Mouse (Mus musculus) stomach, embryonic 15.5 days (tissue): ENCODE results near the gene Tmem207. TPM values are rescaled to one million over a fixed set of nuclear protein-coding genes. Genes with fewer than 3 reads are reported as not detected.

Experiments used
- ATAC-seq: fragments of 200-750 bp; cut with Nextera tagmentation; 2 replicates; pipeline ENCODE4 v1.8.0; 2017; ENCODE audit warnings: low read depth, moderate number of reproducible peaks, moderate TSS enrichment; ENCODE audit not compliant: insufficient read depth, low FRiP score
- H3K27ac ChIP-seq: fragments of 300-500 bp; sonication (generic); 2 replicates; pipeline ENCODE4 v1.5.1; 2015; ENCODE audit warnings: mild to moderate bottlenecking, inconsistent platforms
- H3K27me3 ChIP-seq: fragments of 300-500 bp; sonication (generic); replicated peaks from 2 replicates; pipeline ENCODE4 v1.6.1; 2015; ENCODE audit warnings: inconsistent platforms
- H3K36me3 ChIP-seq: fragments of 300-500 bp; sonication (generic); 2 replicates; pipeline ENCODE4 v1.6.1; 2015; ENCODE audit warnings: inconsistent platforms
- H3K4me1 ChIP-seq: fragments of 300-500 bp; sonication (generic); 2 replicates; pipeline ENCODE4 v1.6.1; 2015; ENCODE audit warnings: inconsistent platforms
- H3K4me2 ChIP-seq: fragments of 300-500 bp; sonication (generic); 2 replicates; pipeline ENCODE4 v1.6.1; 2015; ENCODE audit warnings: mild to moderate bottlenecking, inconsistent platforms
- H3K4me3 ChIP-seq: fragments of 300-500 bp; sonication (generic); replicated peaks from 2 replicates; pipeline ENCODE4 v1.5.1; 2015; ENCODE audit warnings: inconsistent platforms
- H3K9ac ChIP-seq: fragments of 300-500 bp; sonication (generic); 2 replicates; pipeline ENCODE4 v1.6.1; 2015; ENCODE audit warnings: inconsistent platforms
- H3K9me3 ChIP-seq: fragments of 300-500 bp; sonication (generic); 2 replicates; pipeline ENCODE4 v1.6.1; 2016; ENCODE audit warnings: inconsistent platforms
- WGBS: fragments of 180-500 bp; shearing (Covaris S2); methylation state at CpG from one replicate; pipeline ENCODE4 v1.1.7; 2015; 5-methylcytosine and 5-hydroxymethylcytosine counted together
- polyA plus RNA-seq: library from polyadenylated mRNA; unstranded; fragments of >200 nt; fragmentation: Nextera tagmentation; extraction: Ambion mirVana; gene quantifications from 2 replicates; pipeline ENCODE4 v1.2.1, GENCODE M21; 2015

Gene Tmem207
- not detected in 2 replicates for polyA plus RNA-seq

DNA sequence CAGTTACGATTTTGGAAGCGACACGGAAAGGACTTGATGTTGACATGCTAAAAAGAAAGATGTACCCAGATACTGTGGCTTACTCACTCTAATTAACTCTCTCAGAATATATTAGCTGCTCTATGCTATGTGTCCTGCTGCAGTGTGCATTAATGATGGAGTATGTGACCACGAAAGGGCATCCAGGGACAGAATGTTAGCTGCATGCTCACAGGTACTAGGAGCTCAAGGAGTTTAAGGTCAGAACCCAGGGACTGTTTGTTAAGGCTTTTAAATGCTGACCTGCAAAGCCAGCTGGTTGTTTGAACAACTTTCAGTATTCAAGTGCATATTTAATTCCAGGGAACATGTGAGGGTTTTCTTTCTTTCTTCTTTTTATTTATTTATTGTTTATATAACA lies at the start of gene Tmem207:
TSS of gene Tmem207 (minus strand) at position 101 of the 400 bp plus-strand sequence.
- WGBS = 92% methylated on average over 4 of the region's 4 CpGs
- Histone ChIP-seq H3K27ac (no peak within 1 kb of the TSS), H3K27me3 (no peaks in the 10 kb centered on the region), H3K4me3 (no peak within 1 kb of the TSS), H3K36me3 (no peaks in the 10 kb centered on the region), H3K4me1 (no peaks in the 10 kb centered on the region), H3K9ac (no peak within 1 kb of the TSS), H3K4me2 (no peak within 1 kb of the TSS), H3K9me3 (no peaks in the 10 kb centered on the region)
- no peak for ATAC-seq

DNA sequence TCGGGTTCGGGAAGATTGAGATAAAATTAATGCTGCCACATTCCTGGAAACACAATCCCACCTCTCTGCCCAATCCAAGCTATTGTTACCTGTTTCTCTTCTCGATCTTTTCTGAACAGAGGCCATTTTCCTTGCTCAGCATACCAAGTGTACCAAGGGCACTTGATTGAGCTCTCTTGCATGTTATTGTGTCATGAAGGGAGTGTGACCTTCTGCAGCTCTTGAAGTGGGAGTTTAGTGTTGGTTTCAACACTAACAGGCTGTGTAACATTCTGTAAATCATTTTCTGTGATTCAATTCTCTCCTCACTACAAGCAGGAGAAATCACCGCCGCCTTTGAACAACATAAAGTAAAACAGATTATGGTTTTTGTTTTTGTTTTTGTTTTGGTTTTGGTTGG lies 47.6 kb upstream of the Tmem207 start:
- Histone ChIP-seq H3K4me1 (no peaks in the 10 kb centered on the region), H3K9ac (no peak overlapping the region), H3K9me3 (no peaks in the 10 kb centered on the region), H3K36me3 (no peaks in the 10 kb centered on the region), H3K4me2 (no peak overlapping the region), H3K4me3 (no peak overlapping the region), H3K27me3 (no peaks in the 10 kb centered on the region), H3K27ac (no peak overlapping the region)
- no peak for ATAC-seq
- WGBS = 87% methylated on average over 5 of the region's 5 CpGs

DNA sequence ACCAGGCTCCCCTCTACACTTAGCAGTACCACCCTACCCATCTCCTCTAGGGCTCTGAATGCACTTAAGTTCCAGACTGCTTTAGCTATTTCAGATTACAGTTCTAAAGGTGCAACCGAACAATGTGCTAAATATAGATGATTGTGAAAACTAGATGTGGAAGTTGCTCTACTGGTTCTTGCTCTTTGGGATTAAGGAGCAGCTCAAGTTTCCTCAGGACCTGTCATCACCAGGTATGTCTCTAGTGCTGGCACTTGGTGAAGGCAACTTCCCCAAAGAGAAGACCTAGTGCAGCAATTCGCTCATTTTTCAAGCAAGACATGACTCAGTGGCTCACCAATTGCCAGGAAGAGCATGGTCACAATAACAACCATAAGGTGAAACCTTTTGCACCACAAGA lies 45.3 kb upstream of the Tmem207 start:
- ATAC-seq = no peak
- H3K4me1 ChIP-seq = no peaks in the 10 kb centered on the region
- H3K4me2 ChIP-seq = no peak overlapping the region
- no peak overlapping the region for H3K4me3 ChIP-seq
- 77% methylated on average over 2 of the region's 2 CpGs for WGBS
- no peaks in the 10 kb centered on the region for H3K27me3 ChIP-seq
- H3K9me3 ChIP-seq = no peaks in the 10 kb centered on the region
- H3K9ac ChIP-seq = no peak overlapping the region
- H3K36me3 ChIP-seq = no peaks in the 10 kb centered on the region
- H3K27ac ChIP-seq = no peak overlapping the region

DNA sequence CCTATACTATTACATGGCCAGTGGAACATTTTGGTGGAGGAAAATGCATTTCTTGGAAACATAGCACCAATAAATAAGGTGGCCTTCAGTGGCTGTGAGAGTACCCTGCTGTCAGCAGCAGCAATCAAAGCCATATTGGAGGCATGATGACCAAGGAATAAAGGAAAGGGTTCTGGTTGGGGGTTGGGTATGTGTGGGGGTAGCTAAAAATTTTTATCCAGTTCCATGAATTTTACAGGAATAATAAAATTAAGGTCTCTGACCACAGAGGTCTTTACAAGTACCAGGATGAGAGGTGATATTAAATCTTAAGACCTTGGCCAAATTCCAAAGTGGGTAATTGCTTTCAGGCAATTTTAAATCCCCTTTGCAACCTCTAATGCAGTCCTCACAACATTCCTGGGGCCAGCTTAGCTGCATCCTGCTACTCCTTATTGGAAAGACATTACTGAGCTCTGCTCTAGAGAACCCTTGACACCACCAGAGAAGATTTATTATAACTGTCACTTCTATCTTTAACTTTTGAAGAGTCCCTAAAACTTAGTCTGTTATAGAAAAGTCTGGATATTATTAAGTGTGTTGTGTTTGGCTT lies 42.9 kb upstream of the Tmem207 start:
- H3K9ac ChIP-seq = no peak overlapping the region
- H3K9me3 ChIP-seq = no peaks in the 10 kb centered on the region
- no peak overlapping the region for H3K27ac ChIP-seq
- H3K36me3 ChIP-seq = no peaks in the 10 kb centered on the region
- ATAC-seq = no peak
- H3K4me3 ChIP-seq = no peak overlapping the region
- no peak overlapping the region for H3K4me2 ChIP-seq
- no peaks in the 10 kb centered on the region for H3K4me1 ChIP-seq
- no peaks in the 10 kb centered on the region for H3K27me3 ChIP-seq

DNA sequence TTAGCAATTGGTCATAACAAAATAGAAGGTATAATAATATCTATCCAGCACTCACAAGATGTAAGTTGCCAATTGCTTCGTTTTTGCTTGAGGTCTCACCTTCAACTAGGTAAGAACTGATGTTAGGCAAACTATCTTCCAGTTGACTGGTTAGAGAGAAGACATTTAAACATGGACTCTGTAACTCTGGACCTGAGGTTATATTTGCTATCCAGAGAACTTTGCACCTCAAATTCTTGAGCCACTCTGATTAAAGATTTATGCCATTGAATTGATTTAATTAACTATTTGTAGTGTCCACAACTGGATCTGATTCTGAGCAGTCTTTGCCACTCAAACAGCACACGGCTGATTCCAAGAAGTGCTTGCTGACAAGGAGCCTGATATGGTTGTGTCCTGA lies 36.2 kb upstream of the Tmem207 start:
- Histone ChIP-seq H3K27ac (no peak overlapping the region), H3K4me2 (no peak overlapping the region), H3K9me3 (no peaks in the 10 kb centered on the region), H3K4me3 (no peak overlapping the region), H3K36me3 (no peaks in the 10 kb centered on the region), H3K9ac (no peak overlapping the region), H3K4me1 (no peaks in the 10 kb centered on the region), H3K27me3 (no peaks in the 10 kb centered on the region)
- ATAC-seq = no peak
- WGBS = 75% methylated on average over 2 of the region's 2 CpGs

DNA sequence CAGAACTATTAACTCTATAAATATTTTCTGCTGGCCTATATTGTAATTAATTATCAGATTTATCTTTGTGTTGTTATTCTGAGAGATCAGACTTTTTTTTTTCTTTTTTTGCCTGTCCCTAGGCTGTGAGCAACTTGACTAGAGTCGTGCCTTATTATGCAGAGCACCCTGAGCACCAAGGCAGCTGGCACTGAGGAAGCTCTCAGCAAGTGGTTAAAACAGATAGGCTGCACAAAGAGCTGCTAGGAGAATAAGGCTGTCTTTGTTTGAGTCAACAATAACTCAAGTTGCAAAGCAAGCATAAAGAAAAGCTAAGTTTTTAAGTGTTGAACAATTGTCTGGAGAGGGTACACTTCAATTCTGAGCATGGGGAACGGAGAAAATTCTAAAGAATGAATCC lies 35.2 kb upstream of the Tmem207 start:
- H3K4me1 ChIP-seq = no peaks in the 10 kb centered on the region
- WGBS = 43% methylated on average over 2 of the region's 2 CpGs
- H3K27ac ChIP-seq = no peak overlapping the region
- H3K9me3 ChIP-seq = no peaks in the 10 kb centered on the region
- H3K4me3 ChIP-seq = no peak overlapping the region
- H3K4me2 ChIP-seq = no peak overlapping the region
- H3K9ac ChIP-seq = no peak overlapping the region
- H3K36me3 ChIP-seq = no peaks in the 10 kb centered on the region
- no peaks in the 10 kb centered on the region for H3K27me3 ChIP-seq
- no peak for ATAC-seq

DNA sequence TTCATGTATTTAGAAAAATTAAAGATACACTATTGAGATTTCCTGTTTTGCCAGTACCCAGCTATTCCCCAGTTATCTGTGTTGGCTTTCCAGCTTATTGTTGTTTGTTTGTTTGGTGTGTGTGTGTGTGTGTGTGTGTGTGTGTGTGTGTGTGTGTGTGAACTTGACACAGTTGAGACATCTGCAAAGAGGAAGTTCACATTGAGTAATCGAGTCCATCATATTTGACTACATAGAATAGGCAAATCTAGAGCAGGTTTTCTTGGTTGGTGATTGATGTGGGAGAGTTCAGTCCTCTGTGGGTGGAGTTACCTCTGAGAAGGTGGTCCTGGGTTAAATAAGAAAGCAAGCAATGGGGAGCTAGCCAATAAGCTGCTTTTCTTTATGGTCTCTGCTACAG lies 32.2 kb upstream of the Tmem207 start:
- H3K9me3 ChIP-seq = no peaks in the 10 kb centered on the region
- no peaks in the 10 kb centered on the region for H3K27me3 ChIP-seq
- no peak for ATAC-seq
- no peaks in the 10 kb centered on the region for H3K4me1 ChIP-seq
- no peaks in the 10 kb centered on the region for H3K36me3 ChIP-seq
- no peak overlapping the region for H3K4me2 ChIP-seq
- no peak overlapping the region for H3K27ac ChIP-seq
- no peak overlapping the region for H3K4me3 ChIP-seq
- WGBS = 83% methylated on average over 1 of the region's 1 CpGs
- H3K9ac ChIP-seq = no peak overlapping the region

DNA sequence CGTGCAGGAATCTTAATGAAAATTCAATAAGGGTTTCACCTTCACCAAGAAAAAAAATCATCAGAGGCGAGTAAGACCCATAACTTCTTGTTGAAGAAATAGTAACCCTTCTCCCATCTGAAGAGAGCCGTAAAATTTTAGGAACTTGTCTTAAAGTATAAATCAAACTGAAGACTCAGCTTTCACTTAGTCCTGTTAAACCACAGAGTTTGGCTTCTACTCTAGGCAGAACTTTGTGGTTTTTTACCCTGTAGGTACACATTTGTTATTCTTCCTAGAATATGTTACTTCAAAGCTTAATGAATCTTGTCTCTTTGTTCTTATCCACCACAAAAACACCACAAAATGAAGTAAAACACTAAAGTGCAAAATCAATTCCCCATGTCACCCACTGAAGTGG lies 25.7 kb upstream of the Tmem207 start:
- WGBS = 78% methylated on average over 3 of the region's 3 CpGs
- Histone ChIP-seq H3K9ac (no peak overlapping the region), H3K4me1 (no peaks in the 10 kb centered on the region), H3K27me3 (no peaks in the 10 kb centered on the region), H3K36me3 (no peaks in the 10 kb centered on the region), H3K4me2 (no peak overlapping the region), H3K9me3 (no peaks in the 10 kb centered on the region), H3K4me3 (no peak overlapping the region), H3K27ac (no peak overlapping the region)
- no peak for ATAC-seq

DNA sequence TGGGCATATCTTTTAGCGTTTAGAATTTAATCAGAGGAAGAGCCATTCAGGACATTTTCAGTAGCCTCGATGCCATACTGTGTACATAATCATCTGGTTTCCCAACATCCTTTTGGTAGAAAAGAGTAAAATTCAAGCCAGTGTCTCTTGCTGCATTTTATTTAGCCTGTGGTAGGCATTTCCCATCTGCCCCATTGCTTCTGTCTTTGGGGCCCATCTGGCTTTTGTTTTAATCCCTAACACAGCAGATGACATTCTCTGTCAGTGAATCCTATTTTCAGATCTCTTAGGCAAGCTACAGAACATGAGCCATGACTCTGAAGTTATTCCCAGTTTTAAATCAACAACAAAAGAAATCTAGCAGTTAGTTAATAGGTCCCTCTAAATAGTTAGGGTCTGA lies 22.7 kb upstream of the Tmem207 start:
- no peak overlapping the region for H3K9ac ChIP-seq
- H3K4me3 ChIP-seq = no peak overlapping the region
- 0 out of 2 replicates have a peak, but pooled peaks cover 3% of the 10 kb centered on the region for H3K4me1 ChIP-seq
- no peak for ATAC-seq
- H3K36me3 ChIP-seq = no peaks in the 10 kb centered on the region
- 93% methylated on average over 2 of the region's 2 CpGs for WGBS
- no peaks in the 10 kb centered on the region for H3K9me3 ChIP-seq
- H3K27ac ChIP-seq = no peak overlapping the region
- H3K27me3 ChIP-seq = no peaks in the 10 kb centered on the region
- H3K4me2 ChIP-seq = no peak overlapping the region

DNA sequence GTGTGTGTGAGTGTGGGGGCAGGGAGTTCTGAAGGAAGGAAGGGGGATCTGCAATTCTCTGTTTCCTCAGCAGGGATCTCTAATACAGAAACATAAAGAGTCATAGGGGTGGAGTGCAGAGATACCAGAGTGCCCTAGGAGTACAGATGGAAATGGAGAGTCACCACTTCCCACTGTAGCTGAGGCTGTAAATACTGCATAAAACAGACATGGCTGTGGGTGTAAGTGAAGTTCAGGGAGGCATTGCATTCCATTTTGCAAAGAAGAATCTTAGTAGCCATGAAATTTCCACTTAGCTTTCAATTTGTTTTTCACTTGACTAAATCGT lies 20.3 kb upstream of the Tmem207 start:
- Histone ChIP-seq H3K4me2 (no peak overlapping the region), H3K27ac (no peak overlapping the region), H3K9ac (no peak overlapping the region), H3K27me3 (no peaks in the 10 kb centered on the region), H3K4me1 (0 out of 2 replicates have a peak, but pooled peaks cover 3% of the 10 kb centered on the region), H3K36me3 (no peaks in the 10 kb centered on the region), H3K4me3 (no peak overlapping the region), H3K9me3 (no peaks in the 10 kb centered on the region)
- no peak for ATAC-seq
- WGBS = 36% methylated on average over 1 of the region's 1 CpGs

DNA sequence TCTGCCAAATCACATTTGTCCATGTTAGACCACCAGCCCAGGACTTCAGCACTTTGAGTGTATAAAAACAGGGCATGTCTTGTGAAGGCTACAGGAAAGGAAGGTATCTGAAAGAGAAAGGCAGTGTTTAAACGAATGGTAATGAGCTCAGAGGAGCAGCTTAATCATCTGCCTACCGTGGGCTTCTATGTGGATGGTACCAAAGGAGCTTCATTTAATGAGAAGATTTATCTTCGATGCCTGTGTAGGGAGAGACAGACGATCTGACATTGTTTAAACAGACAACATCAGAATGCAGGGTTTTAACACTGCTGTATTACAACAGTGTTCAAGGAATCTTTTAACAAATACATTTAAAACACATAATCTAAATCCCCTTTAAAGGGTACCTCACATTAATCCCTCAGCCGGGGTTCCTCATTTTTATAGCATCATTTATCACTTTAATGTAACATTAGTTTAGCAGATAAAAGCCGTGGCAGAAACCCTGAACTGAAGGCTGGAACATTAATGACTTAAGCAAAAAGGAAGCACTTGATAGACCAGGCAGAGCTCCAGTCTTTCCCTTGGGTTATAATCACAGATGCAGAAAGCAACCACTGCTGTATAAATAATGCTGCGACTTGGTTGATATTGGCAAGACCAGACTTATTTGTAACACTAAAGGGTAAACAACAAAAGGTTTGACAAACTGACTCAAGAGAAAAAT lies 19.8 kb upstream of the Tmem207 start:
- no peak for ATAC-seq
- H3K4me1 ChIP-seq = 0 out of 2 replicates have a peak, but pooled peaks cover 3% of the 10 kb centered on the region

DNA sequence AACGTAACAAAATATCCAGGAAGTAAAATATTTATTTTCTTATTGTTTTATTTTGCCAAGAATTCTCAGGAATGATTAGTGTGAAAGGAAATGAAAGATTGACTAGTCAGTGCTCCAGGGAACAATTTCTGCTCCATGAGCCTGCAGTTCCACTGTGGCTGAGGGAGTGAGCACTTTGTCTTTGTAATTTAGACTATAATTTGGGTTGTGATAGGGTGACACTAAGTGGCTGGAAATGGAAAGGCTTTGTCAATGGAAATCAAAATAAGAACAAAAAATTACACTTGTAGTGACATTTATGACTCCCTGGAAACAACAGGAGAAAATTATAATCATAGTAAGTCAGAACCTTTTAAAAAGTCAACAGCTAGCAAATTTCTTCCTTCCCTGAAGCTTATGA lies 5.7 kb upstream of the Tmem207 start:
- no peak for ATAC-seq
- Histone ChIP-seq H3K36me3 (no peaks in the 10 kb centered on the region), H3K9me3 (no peaks in the 10 kb centered on the region), H3K27me3 (no peaks in the 10 kb centered on the region), H3K4me2 (no peak overlapping the region), H3K27ac (no peak overlapping the region), H3K4me3 (no peak overlapping the region), H3K4me1 (no peaks in the 10 kb centered on the region), H3K9ac (no peak overlapping the region)
- 67% methylated on average over 1 of the region's 1 CpGs for WGBS

More for the DNA sequence above, 19.8 kb upstream of the Tmem207 start:
- H3K4me3 ChIP-seq = no peak overlapping the region
- H3K9ac ChIP-seq = no peak overlapping the region
- no peaks in the 10 kb centered on the region for H3K27me3 ChIP-seq
- WGBS = 12% methylated on average over 7 of the region's 7 CpGs
- H3K27ac ChIP-seq = no peak overlapping the region
- H3K36me3 ChIP-seq = no peaks in the 10 kb centered on the region
- no peaks in the 10 kb centered on the region for H3K9me3 ChIP-seq
- H3K4me2 ChIP-seq = no peak overlapping the region

DNA sequence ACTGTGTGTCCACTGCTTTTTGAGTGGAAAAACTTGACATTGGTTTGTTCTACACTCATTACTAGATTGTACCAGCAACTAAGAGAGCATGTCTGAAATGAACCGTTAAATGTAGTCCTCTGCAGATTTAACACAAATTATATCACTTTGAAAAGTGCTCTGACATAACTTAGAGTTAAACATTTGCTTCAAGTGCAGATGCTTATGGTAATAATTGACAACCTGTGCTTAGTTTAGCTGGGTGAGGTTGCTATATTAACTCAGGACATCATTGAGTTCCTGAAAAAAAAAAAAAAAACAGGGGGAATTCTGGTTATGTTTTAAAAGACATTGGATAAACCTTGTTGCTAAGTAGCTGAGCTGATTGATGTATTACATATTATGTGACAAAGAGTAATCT lies 3.9 kb upstream of the Tmem207 start:
- no peak for ATAC-seq
- Histone ChIP-seq H3K9ac (no peak overlapping the region), H3K27ac (no peak overlapping the region), H3K4me3 (no peak overlapping the region), H3K36me3 (no peaks in the 10 kb centered on the region), H3K4me2 (no peak overlapping the region), H3K9me3 (no peaks in the 10 kb centered on the region), H3K27me3 (no peaks in the 10 kb centered on the region), H3K4me1 (no peaks in the 10 kb centered on the region)
- 65% methylated on average over 1 of the region's 1 CpGs for WGBS
